Mouse (Mus musculus) stomach, embryonic 15.5 days (tissue): ENCODE results near the gene Fkbp5. TPM values are rescaled to one million over a fixed set of nuclear protein-coding genes. Genes with fewer than 3 reads are reported as not detected.

Source experiments
- ATAC-seq: fragments of 200-750 bp; cut with Nextera tagmentation; 2 replicates; pipeline ENCODE4 v1.8.0; 2017; ENCODE audit warnings: low read depth, moderate number of reproducible peaks, moderate TSS enrichment; ENCODE audit not compliant: insufficient read depth, low FRiP score
- H3K27ac ChIP-seq: fragments of 300-500 bp; sonication (generic); 2 replicates; pipeline ENCODE4 v1.5.1; 2015; ENCODE audit warnings: mild to moderate bottlenecking, inconsistent platforms
- H3K27me3 ChIP-seq: fragments of 300-500 bp; sonication (generic); replicated peaks from 2 replicates; pipeline ENCODE4 v1.6.1; 2015; ENCODE audit warnings: inconsistent platforms
- H3K36me3 ChIP-seq: fragments of 300-500 bp; sonication (generic); 2 replicates; pipeline ENCODE4 v1.6.1; 2015; ENCODE audit warnings: inconsistent platforms
- H3K4me1 ChIP-seq: fragments of 300-500 bp; sonication (generic); 2 replicates; pipeline ENCODE4 v1.6.1; 2015; ENCODE audit warnings: inconsistent platforms
- H3K4me2 ChIP-seq: fragments of 300-500 bp; sonication (generic); 2 replicates; pipeline ENCODE4 v1.6.1; 2015; ENCODE audit warnings: mild to moderate bottlenecking, inconsistent platforms
- H3K4me3 ChIP-seq: fragments of 300-500 bp; sonication (generic); replicated peaks from 2 replicates; pipeline ENCODE4 v1.5.1; 2015; ENCODE audit warnings: inconsistent platforms
- H3K9ac ChIP-seq: fragments of 300-500 bp; sonication (generic); 2 replicates; pipeline ENCODE4 v1.6.1; 2015; ENCODE audit warnings: inconsistent platforms
- H3K9me3 ChIP-seq: fragments of 300-500 bp; sonication (generic); 2 replicates; pipeline ENCODE4 v1.6.1; 2016; ENCODE audit warnings: inconsistent platforms
- WGBS: fragments of 180-500 bp; shearing (Covaris S2); methylation state at CpG from one replicate; pipeline ENCODE4 v1.1.7; 2015; 5-methylcytosine and 5-hydroxymethylcytosine counted together
- polyA plus RNA-seq: library from polyadenylated mRNA; unstranded; fragments of >200 nt; fragmentation: Nextera tagmentation; extraction: Ambion mirVana; gene quantifications from 2 replicates; pipeline ENCODE4 v1.2.1, GENCODE M21; 2015

Fkbp5 gene
- polyA plus RNA-seq, 1 experiment from 2014 or later, result 24.1 TPM

- ATAC-seq, result no peak
- no peak overlapping the region for H3K27ac ChIP-seq
Measured at GRCm38 (mm10) chr17:28447789-28448188, 69.5 kb downstream of the Fkbp5 start.

GRCm38 (mm10) chr17:28446820-28447168 lies 70.5 kb downstream of the Fkbp5 start:
- Histone ChIP-seq H3K4me3 (no peak overlapping the region), H3K36me3 (no peaks in the 10 kb centered on the region), H3K4me2 (no peak overlapping the region), H3K9ac (no peak overlapping the region), H3K27me3 (no peaks in the 10 kb centered on the region), H3K27ac (no peak overlapping the region), H3K9me3 (no peaks in the 10 kb centered on the region), H3K4me1 (no peaks in the 10 kb centered on the region)
- 55% methylated on average over 5 of the region's 5 CpGs for WGBS
- ATAC-seq, result no peak

More at GRCm38 (mm10) chr17:28447789-28448188, 69.5 kb downstream of the Fkbp5 start:
- no peaks in the 10 kb centered on the region for H3K4me1 ChIP-seq
- WGBS, result 63% methylated on average over 7 of the region's 7 CpGs
- no peak overlapping the region for H3K9ac ChIP-seq
- no peak overlapping the region for H3K4me3 ChIP-seq
- no peaks in the 10 kb centered on the region for H3K27me3 ChIP-seq
- H3K4me2 ChIP-seq, result no peak overlapping the region
- no peaks in the 10 kb centered on the region for H3K9me3 ChIP-seq
- H3K36me3 ChIP-seq, result no peaks in the 10 kb centered on the region

- H3K4me3 ChIP-seq, result no peak overlapping the region
- 72% methylated on average over 12 of the region's 12 CpGs for WGBS
- H3K9ac ChIP-seq, result no peak overlapping the region
- H3K9me3 ChIP-seq, result no peaks in the 10 kb centered on the region
- H3K27me3 ChIP-seq, result no peaks in the 10 kb centered on the region
- H3K27ac ChIP-seq, result no peak overlapping the region
- no peaks in the 10 kb centered on the region for H3K36me3 ChIP-seq
- ATAC-seq, result no peak
- no peaks in the 10 kb centered on the region for H3K4me1 ChIP-seq
- H3K4me2 ChIP-seq, result no peak overlapping the region
Measured at GRCm38 (mm10) chr17:28445886-28446819, 71.2 kb downstream of the Fkbp5 start.

GRCm38 (mm10) chr17:28442661-28443060 lies 74.7 kb downstream of the Fkbp5 start:
- Histone ChIP-seq H3K27ac (no peak overlapping the region), H3K9me3 (no peaks in the 10 kb centered on the region), H3K27me3 (no peaks in the 10 kb centered on the region), H3K9ac (no peak overlapping the region), H3K4me1 (peaks cover 2% of the 10 kb centered on the region; the same call in 1 of the 2 replicates), H3K4me2 (no peak overlapping the region), H3K4me3 (no peak overlapping the region), H3K36me3 (0 out of 2 replicates have a peak, but pooled peaks cover 6% of the 10 kb centered on the region)
- 78% methylated on average over 6 of the region's 6 CpGs for WGBS
- ATAC-seq, result no peak

GRCm38 (mm10) chr17:28438342-28439115 lies 78.8 kb downstream of the Fkbp5 start:
- H3K9me3 ChIP-seq, result no peaks in the 10 kb centered on the region
- no peak overlapping the region for H3K4me2 ChIP-seq
- H3K27ac ChIP-seq, result no peak overlapping the region
- H3K4me1 ChIP-seq, result peaks cover 2% of the 10 kb centered on the region; the same call in 1 of the 2 replicates
- 70% methylated on average over 6 of the region's 6 CpGs for WGBS
- ATAC-seq, result no peak
- no peak overlapping the region for H3K4me3 ChIP-seq
- peaks cover 10% of the 10 kb centered on the region; the same call in 1 of the 2 replicates for H3K36me3 ChIP-seq
- no peaks in the 10 kb centered on the region for H3K27me3 ChIP-seq
- H3K9ac ChIP-seq, result no peak overlapping the region

GRCm38 (mm10) chr17:28437938-28438337 lies 79.4 kb downstream of the Fkbp5 start:
- WGBS, result 71% methylated on average over 2 of the region's 2 CpGs
- Histone ChIP-seq H3K36me3 (peaks cover 10% of the 10 kb centered on the region; the same call in 1 of the 2 replicates), H3K27ac (no peak overlapping the region), H3K27me3 (no peaks in the 10 kb centered on the region), H3K4me1 (peaks cover 2% of the 10 kb centered on the region; the same call in 1 of the 2 replicates), H3K9me3 (no peaks in the 10 kb centered on the region), H3K9ac (no peak overlapping the region), H3K4me3 (no peak overlapping the region), H3K4me2 (no peak overlapping the region)
- no peak for ATAC-seq

- Histone ChIP-seq H3K4me3 (no peak overlapping the region), H3K4me2 (no peak overlapping the region), H3K9ac (no peak overlapping the region), H3K27ac (no peak overlapping the region), H3K4me1 (0 out of 2 replicates have a peak, but pooled peaks cover 4% of the 10 kb centered on the region), H3K36me3 (peaks cover 8% of the 10 kb centered on the region; the same call in 1 of the 2 replicates), H3K27me3 (no peaks in the 10 kb centered on the region), H3K9me3 (no peaks in the 10 kb centered on the region)
- ATAC-seq, result no peak
- WGBS, result 66% methylated on average over 5 of the region's 5 CpGs
Measured at GRCm38 (mm10) chr17:28434921-28435485, 82.3 kb downstream of the Fkbp5 start.

GRCm38 (mm10) chr17:28433029-28433428 lies 84.3 kb downstream of the Fkbp5 start:
- peaks cover 4% of the 10 kb centered on the region; the same call in 1 of the 2 replicates for H3K36me3 ChIP-seq
- H3K4me1 ChIP-seq, result 0 out of 2 replicates have a peak, but pooled peaks cover 4% of the 10 kb centered on the region
- H3K27me3 ChIP-seq, result no peaks in the 10 kb centered on the region
- no peaks in the 10 kb centered on the region for H3K9me3 ChIP-seq
- H3K9ac ChIP-seq, result no peak overlapping the region
- no peak overlapping the region for H3K4me2 ChIP-seq
- 83% methylated on average over 6 of the region's 6 CpGs for WGBS
- ATAC-seq, result no peak
- no peak overlapping the region for H3K27ac ChIP-seq
- H3K4me3 ChIP-seq, result no peak overlapping the region

- H3K9me3 ChIP-seq, result no peaks in the 10 kb centered on the region
- peaks cover under 1% of the 10 kb centered on the region; the same call in 1 of the 2 replicates for H3K36me3 ChIP-seq
- no peak overlapping the region; the same call in 1 of the 2 replicates for H3K27ac ChIP-seq
- H3K4me2 ChIP-seq, result no peak overlapping the region
- H3K4me1 ChIP-seq, result 0 out of 2 replicates have a peak, but pooled peaks cover 4% of the 10 kb centered on the region
- no peak overlapping the region for H3K4me3 ChIP-seq
- H3K27me3 ChIP-seq, result no peaks in the 10 kb centered on the region
- H3K9ac ChIP-seq, result no peak overlapping the region
- WGBS, result 44% methylated on average over 6 of the region's 6 CpGs
- ATAC-seq, result no peak
Measured at GRCm38 (mm10) chr17:28431931-28432335, 85.4 kb downstream of the Fkbp5 start.

GRCm38 (mm10) chr17:28431038-28431437 lies 86.3 kb downstream of the Fkbp5 start:
- Histone ChIP-seq H3K4me1 (0 out of 2 replicates have a peak, but pooled peaks cover 4% of the 10 kb centered on the region), H3K4me2 (no peak overlapping the region), H3K4me3 (no peak overlapping the region), H3K27me3 (no peaks in the 10 kb centered on the region), H3K27ac (no peak overlapping the region), H3K9ac (no peak overlapping the region), H3K9me3 (no peaks in the 10 kb centered on the region), H3K36me3 (no peaks in the 10 kb centered on the region)
- no peak for ATAC-seq
- WGBS, result 31% methylated on average over 7 of the region's 7 CpGs

GRCm38 (mm10) chr17:28428474-28429258 lies 88.7 kb downstream of the Fkbp5 start:
- H3K27me3 ChIP-seq, result no peaks in the 10 kb centered on the region
- WGBS, result 64% methylated on average over 15 of the region's 15 CpGs
- H3K36me3 ChIP-seq, result no peaks in the 10 kb centered on the region
- H3K4me1 ChIP-seq, result 0 out of 2 replicates have a peak, but pooled peaks cover 4% of the 10 kb centered on the region
- no peak overlapping the region for H3K4me2 ChIP-seq
- no peaks in the 10 kb centered on the region for H3K9me3 ChIP-seq
- no peak overlapping the region for H3K27ac ChIP-seq
- no peak overlapping the region for H3K9ac ChIP-seq
- no peak overlapping the region for H3K4me3 ChIP-seq
- no peak for ATAC-seq
